Mouse (Mus musculus) heart, embryonic 12.5 days (tissue): ENCODE data around the gene Man2a1. TPM values are rescaled to one million over a fixed set of nuclear protein-coding genes. Genes with fewer than 3 reads are reported as not detected.

Experiments used
- ATAC-seq: fragments of 200-750 bp; cut with Nextera tagmentation; 2 replicates; pipeline ENCODE4 v1.8.0; 2017; ENCODE audit warnings: moderate TSS enrichment, moderate library complexity; ENCODE audit not compliant: insufficient number of reproducible peaks, low FRiP score
- H3K27ac ChIP-seq: fragments of 300-500 bp; sonication (generic); 2 replicates; pipeline ENCODE4 v1.5.1; 2016; ENCODE audit warnings: mild to moderate bottlenecking, moderate library complexity; ENCODE audit not compliant: poor library complexity, severe bottlenecking
- H3K27me3 ChIP-seq: fragments of 300-500 bp; sonication (generic); replicated peaks from 2 replicates; pipeline ENCODE4 v1.6.1; 2016; ENCODE audit warnings: mild to moderate bottlenecking, moderate library complexity
- H3K36me3 ChIP-seq: fragments of 300-500 bp; sonication (generic); 2 replicates; pipeline ENCODE4 v1.6.1; 2016; ENCODE audit warnings: mild to moderate bottlenecking, moderate library complexity
- H3K4me1 ChIP-seq: fragments of 300-500 bp; sonication (generic); replicated peaks from 2 replicates; pipeline ENCODE4 v1.6.1; 2016; ENCODE audit warnings: mild to moderate bottlenecking
- H3K4me2 ChIP-seq: fragments of 300-500 bp; sonication (generic); 2 replicates; pipeline ENCODE4 v1.6.1; 2016; ENCODE audit warnings: mild to moderate bottlenecking, moderate library complexity
- H3K4me3 ChIP-seq: fragments of 300-500 bp; sonication (generic); 2 replicates; pipeline ENCODE4 v1.5.1; 2016; ENCODE audit warnings: mild to moderate bottlenecking
- H3K9ac ChIP-seq: fragments of 300-500 bp; sonication (generic); 2 replicates; pipeline ENCODE4 v1.6.1; 2016; ENCODE audit warnings: mild to moderate bottlenecking, moderate library complexity
- H3K9me3 ChIP-seq: fragments of 300-500 bp; sonication (generic); replicated peaks from 2 replicates; pipeline ENCODE4 v1.6.1; 2016; ENCODE audit warnings: mild to moderate bottlenecking, moderate library complexity
- WGBS: fragments of 180-500 bp; shearing (Covaris S2); methylation state at CpG from one replicate; pipeline ENCODE4 v1.1.7; 2016; 5-methylcytosine and 5-hydroxymethylcytosine counted together
- polyA plus RNA-seq: library from polyadenylated mRNA; unstranded; fragments of >200 nt; fragmentation: Nextera tagmentation; extraction: Ambion mirVana; gene quantifications from 2 replicates; pipeline ENCODE4 v1.2.1, GENCODE M21; 2016

The Man2a1 gene
- polyA plus RNA-seq, 1 experiment from 2014 or later, result 5.3 TPM

DNA sequence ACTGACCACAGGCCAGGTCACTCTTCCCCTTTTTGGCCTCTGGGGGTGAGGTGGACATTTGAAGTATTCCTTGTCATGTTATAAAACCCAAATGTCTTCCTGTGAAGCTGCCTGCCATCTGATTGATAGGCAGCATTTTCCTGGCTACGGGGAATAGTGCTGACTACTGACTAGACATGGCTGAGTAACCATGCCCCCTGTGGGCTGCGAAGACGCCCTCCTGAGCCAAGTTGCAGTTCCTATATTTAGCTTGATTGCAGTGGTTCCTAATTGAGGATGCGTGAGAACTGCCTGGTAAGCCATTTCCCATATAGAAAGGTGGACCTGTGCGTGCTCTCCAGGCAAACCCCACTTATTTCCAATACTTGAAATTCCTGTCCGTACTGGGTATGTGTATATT, 14.9 kb downstream of the Man2a1 start:
- whole genome bisulfite sequencing, result 71% methylated on average over 6 of the region's 6 CpGs
- no peaks in the 10 kb centered on the region for H3K27me3 ChIP-seq
- H3K4me3 ChIP-seq, result no peak overlapping the region
- no peak overlapping the region for H3K9ac ChIP-seq
- H3K27ac ChIP-seq, result no peak overlapping the region
- no peak overlapping the region for H3K4me2 ChIP-seq
- H3K9me3 ChIP-seq, result no peaks in the 10 kb centered on the region
- peaks cover 32% of the 10 kb centered on the region for H3K4me1 ChIP-seq
- 0 out of 2 replicates have a peak, but pooled peaks cover 5% of the 10 kb centered on the region for H3K36me3 ChIP-seq
- no peak for ATAC-seq

DNA sequence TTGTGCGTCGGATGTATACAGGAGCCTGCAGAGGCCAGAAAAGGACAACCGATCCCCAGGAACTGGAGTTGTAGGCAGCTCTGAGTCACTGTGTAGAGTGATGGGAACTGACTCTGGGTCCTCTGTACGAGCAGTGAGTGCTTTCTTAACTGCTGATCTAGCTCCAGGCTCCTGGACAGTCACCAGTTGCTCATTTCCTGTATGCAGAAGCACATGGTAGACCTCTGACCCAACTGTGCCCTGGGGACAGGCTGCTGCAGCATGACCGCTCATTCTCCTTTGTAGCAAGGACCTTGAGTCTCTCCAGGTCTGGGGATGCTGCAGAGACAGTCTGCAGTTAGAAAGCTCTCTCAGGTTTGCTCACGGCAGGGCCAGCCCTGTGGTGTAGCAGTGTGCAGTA, 15.7 kb downstream of the Man2a1 start:
- no peak overlapping the region for H3K9ac ChIP-seq
- H3K27ac ChIP-seq, result no peak overlapping the region
- no peak overlapping the region for H3K4me2 ChIP-seq
- 0 out of 2 replicates have a peak, but pooled peaks cover 5% of the 10 kb centered on the region for H3K36me3 ChIP-seq
- H3K9me3 ChIP-seq, result no peaks in the 10 kb centered on the region
- H3K27me3 ChIP-seq, result no peaks in the 10 kb centered on the region
- peaks cover 36% of the 10 kb centered on the region for H3K4me1 ChIP-seq
- no peak overlapping the region for H3K4me3 ChIP-seq
- no peak for ATAC-seq
- WGBS, result 83% methylated on average over 6 of the region's 6 CpGs

- WGBS, result 42% methylated on average over 4 of the region's 4 CpGs
- ATAC-seq, result no peak
- no peaks in the 10 kb centered on the region for H3K9me3 ChIP-seq
- H3K4me3 ChIP-seq, result no peak overlapping the region
- H3K9ac ChIP-seq, result no peak overlapping the region
- H3K4me2 ChIP-seq, result no peak overlapping the region
- H3K36me3 ChIP-seq, result 0 out of 2 replicates have a peak, but pooled peaks cover under 1% of the 10 kb centered on the region
- no peaks in the 10 kb centered on the region for H3K27me3 ChIP-seq
- H3K4me1 ChIP-seq, result peaks cover 36% of the 10 kb centered on the region
- H3K27ac ChIP-seq, result no peak overlapping the region
These were observed 17.3 kb downstream of the Man2a1 start for GRCm38 (mm10) chr17:64617838-64618237.

- H3K9ac ChIP-seq, result no peak overlapping the region
- no peak overlapping the region for H3K4me3 ChIP-seq
- 66% methylated on average over 4 of the region's 4 CpGs for WGBS
- H3K27ac ChIP-seq, result no peak overlapping the region
- H3K36me3 ChIP-seq, result no peaks in the 10 kb centered on the region
- H3K27me3 ChIP-seq, result no peaks in the 10 kb centered on the region
- no peak overlapping the region for H3K4me2 ChIP-seq
- H3K9me3 ChIP-seq, result no peaks in the 10 kb centered on the region
- ATAC-seq, result no peak
- H3K4me1 ChIP-seq, result peaks cover 36% of the 10 kb centered on the region
These were observed 18.5 kb downstream of the Man2a1 start for GRCm38 (mm10) chr17:64618996-64619395.

- no peak overlapping the region for H3K9ac ChIP-seq
- no peak overlapping the region for H3K27ac ChIP-seq
- peaks cover 36% of the 10 kb centered on the region for H3K4me1 ChIP-seq
- H3K4me2 ChIP-seq, result no peak overlapping the region
- ATAC-seq, result no peak
- no peaks in the 10 kb centered on the region for H3K9me3 ChIP-seq
- 25% methylated on average over 9 of the region's 9 CpGs for WGBS
- H3K36me3 ChIP-seq, result peaks cover under 1% of the 10 kb centered on the region; the same call in 1 of the 2 replicates
- no peaks in the 10 kb centered on the region for H3K27me3 ChIP-seq
- H3K4me3 ChIP-seq, result no peak overlapping the region
These were observed 19.6 kb downstream of the Man2a1 start for GRCm38 (mm10) chr17:64620135-64620534.

DNA sequence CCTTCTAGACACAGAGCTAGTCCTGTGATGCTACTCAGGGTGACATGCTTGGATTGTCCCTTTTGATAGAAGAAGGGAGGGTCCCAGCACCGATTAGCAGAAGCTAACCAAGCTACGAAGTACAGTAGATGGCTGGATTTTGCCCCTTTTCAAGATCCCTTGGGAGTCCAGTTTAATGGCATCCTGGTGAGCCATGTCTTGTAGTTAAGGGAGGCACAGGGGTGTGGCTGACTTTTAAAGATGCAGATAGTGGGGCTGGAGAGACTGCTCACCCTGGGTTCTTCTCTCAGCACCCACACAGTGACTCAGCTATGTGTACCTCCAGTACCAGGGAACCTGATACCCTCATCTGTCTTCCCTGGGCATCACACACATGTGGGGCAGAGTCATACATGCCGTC, 20.1 kb downstream of the Man2a1 start:
- 74% methylated on average over 3 of the region's 3 CpGs for WGBS
- Histone ChIP-seq H3K4me1 (peaks cover 31% of the 10 kb centered on the region), H3K4me3 (no peak overlapping the region), H3K27me3 (no peaks in the 10 kb centered on the region), H3K9ac (no peak overlapping the region), H3K4me2 (no peak overlapping the region), H3K9me3 (no peaks in the 10 kb centered on the region), H3K36me3 (peaks cover 5% of the 10 kb centered on the region; the same call in 1 of the 2 replicates), H3K27ac (no peak overlapping the region)
- ATAC-seq, result no peak

GRCm38 (mm10) chr17:64621226-64621625, 20.7 kb downstream of the Man2a1 start:
- Histone ChIP-seq H3K4me1 (peaks cover 30% of the 10 kb centered on the region), H3K4me2 (no peak overlapping the region), H3K27me3 (no peaks in the 10 kb centered on the region), H3K27ac (no peak overlapping the region), H3K9ac (no peak overlapping the region), H3K9me3 (no peaks in the 10 kb centered on the region), H3K36me3 (peaks cover 10% of the 10 kb centered on the region; the same call in 1 of the 2 replicates), H3K4me3 (no peak overlapping the region)
- no peak for ATAC-seq
- 79% methylated on average over 8 of the region's 8 CpGs for WGBS

GRCm38 (mm10) chr17:64621649-64622351, 21.3 kb downstream of the Man2a1 start:
- 83% methylated on average over 9 of the region's 9 CpGs for WGBS
- Histone ChIP-seq H3K4me1 (peaks cover 30% of the 10 kb centered on the region), H3K36me3 (peaks cover 13% of the 10 kb centered on the region; the same call in 1 of the 2 replicates), H3K4me2 (peak overlapping the region; percentile 32; the same call in 1 of the 2 replicates), H3K27me3 (no peaks in the 10 kb centered on the region), H3K9ac (no peak overlapping the region), H3K4me3 (no peak overlapping the region), H3K27ac (no peak overlapping the region), H3K9me3 (no peaks in the 10 kb centered on the region)
- 0 out of 2 replicates have a peak, but pooled peaks have one; percentile 20 for ATAC-seq

DNA sequence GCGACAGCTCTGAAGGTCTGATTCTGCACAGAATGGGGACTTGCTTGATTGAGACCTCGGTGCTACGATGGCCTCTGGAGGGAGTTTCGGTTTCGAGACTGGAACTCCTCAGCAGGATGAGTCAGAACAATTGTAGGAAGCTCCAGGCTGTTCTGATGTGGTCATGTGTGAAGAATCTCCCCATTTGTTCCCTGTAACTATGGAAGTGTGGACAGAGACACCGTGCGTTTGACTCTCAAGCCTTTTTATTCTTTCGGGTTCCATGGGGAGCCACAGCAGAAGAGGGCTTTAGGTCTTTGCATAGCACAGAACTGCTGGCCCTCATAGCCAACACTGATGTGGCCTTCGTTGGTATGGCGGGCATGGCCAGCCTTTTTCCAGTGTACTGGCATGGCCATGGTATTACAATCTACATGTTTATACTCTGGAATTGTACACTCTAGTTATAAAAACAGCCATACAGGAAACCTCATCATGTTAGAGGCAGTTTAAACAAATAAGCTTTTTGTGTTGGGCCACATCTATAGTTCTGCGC, 21.9 kb downstream of the Man2a1 start:
- H3K9ac ChIP-seq, result no peak overlapping the region
- peaks cover 13% of the 10 kb centered on the region; the same call in 1 of the 2 replicates for H3K36me3 ChIP-seq
- WGBS, result 67% methylated on average over 11 of the region's 11 CpGs
- peak overlapping the region; percentile 32; the same call in 1 of the 2 replicates for H3K4me2 ChIP-seq
- peak; percentile 57 for ATAC-seq
- no peak overlapping the region for H3K4me3 ChIP-seq
- no peaks in the 10 kb centered on the region for H3K9me3 ChIP-seq
- H3K27me3 ChIP-seq, result no peaks in the 10 kb centered on the region
- H3K4me1 ChIP-seq, result peaks cover 27% of the 10 kb centered on the region
- no peak overlapping the region for H3K27ac ChIP-seq

GRCm38 (mm10) chr17:64624439-64624838, 23.9 kb downstream of the Man2a1 start:
- 90% methylated on average over 15 of the region's 15 CpGs for WGBS
- Histone ChIP-seq H3K4me3 (no peak overlapping the region), H3K27ac (no peak overlapping the region), H3K4me2 (no peak overlapping the region), H3K36me3 (peaks cover 13% of the 10 kb centered on the region; the same call in 1 of the 2 replicates), H3K27me3 (no peaks in the 10 kb centered on the region), H3K9ac (no peak overlapping the region), H3K9me3 (no peaks in the 10 kb centered on the region), H3K4me1 (peaks cover 13% of the 10 kb centered on the region)
- no peak for ATAC-seq

- Histone ChIP-seq H3K9ac (no peak overlapping the region), H3K4me3 (no peak overlapping the region), H3K4me1 (no peaks in the 10 kb centered on the region), H3K9me3 (no peaks in the 10 kb centered on the region), H3K27ac (no peak overlapping the region), H3K36me3 (peaks cover 28% of the 10 kb centered on the region), H3K27me3 (peaks cover 6% of the 10 kb centered on the region; the same call in 1 of the 2 replicates), H3K4me2 (no peak overlapping the region)
- 84% methylated on average over 5 of the region's 5 CpGs for WGBS
- no peak for ATAC-seq
These were observed 28.3 kb downstream of the Man2a1 start for GRCm38 (mm10) chr17:64628796-64629195.
